Mouse (Mus musculus) lung, adult 18-20 months (tissue): ENCODE measurements at regions not wholly inside any gene's neighbourhood (a gene's known extent, or its start where the extent isn't known, plus 50 kb on each side); places are given as distances from the start of the nearest gene placed in this dataset.
A peak's percentile ranks its signal among the peaks of the same experiment; 100 is the strongest.

Experiments used
- DNase-seq, 2 experiments: peaks; one replicate each; pipeline ENCODE4 v3.0.0; 2022; ENCODE audit warnings: mixed read lengths in 2 of 2

- no peak for DNase-seq
These were observed 54.8 kb downstream of the Tmem30b start for GRCm38 (mm10) chr12:73491370-73491769.

GRCm38 (mm10) chr12:73482858-73483257, 63.3 kb downstream of the Tmem30b start:
- no peak for DNase-seq

DNA sequence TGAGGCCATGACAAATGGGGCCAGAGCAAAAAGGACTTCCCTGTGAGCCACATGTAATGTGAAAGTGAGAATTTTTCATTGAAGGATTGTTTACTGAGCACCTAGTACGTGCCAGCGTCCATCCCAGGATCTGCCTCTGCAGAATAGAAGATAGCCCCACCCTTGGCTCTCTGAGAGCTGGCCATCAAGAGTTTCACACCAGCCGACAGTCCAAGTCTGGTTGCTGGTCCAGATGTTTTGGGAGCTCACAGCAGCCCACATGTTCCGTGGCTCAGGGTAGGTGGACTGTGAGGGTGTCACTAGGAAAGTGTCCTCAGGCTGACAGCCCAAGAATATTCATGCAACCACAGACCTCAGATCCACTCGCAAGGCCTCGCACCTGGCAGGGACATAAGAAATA, 63.9 kb downstream of the Tmem30b start:
- no peak for DNase-seq

- peak in 1 of 2 experiments; percentile 26 for DNase-seq
These were observed 64.5 kb downstream of the Tmem30b start for GRCm38 (mm10) chr12:73481705-73482104.

DNA sequence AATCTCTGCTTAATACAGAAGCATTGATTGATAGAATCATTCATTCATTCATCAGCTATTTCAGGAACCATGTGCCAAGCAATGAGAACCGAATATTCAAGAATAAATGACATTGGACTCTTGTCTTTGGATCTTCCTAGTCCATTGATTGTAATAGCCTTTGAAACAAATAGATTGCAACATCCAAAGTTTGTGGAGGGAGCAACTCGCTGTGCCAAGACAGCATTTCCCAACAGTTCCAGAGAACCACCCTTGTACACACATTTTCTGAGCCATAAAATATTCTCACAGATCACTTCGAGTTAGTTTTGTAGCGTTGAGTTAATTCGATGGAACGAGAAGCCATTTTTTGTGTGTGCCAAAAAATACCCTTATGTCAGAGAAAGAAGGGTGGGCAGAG, 65.0 kb downstream of the Tmem30b start:
- DNase-seq = peak; percentile 24 to 59

DNA sequence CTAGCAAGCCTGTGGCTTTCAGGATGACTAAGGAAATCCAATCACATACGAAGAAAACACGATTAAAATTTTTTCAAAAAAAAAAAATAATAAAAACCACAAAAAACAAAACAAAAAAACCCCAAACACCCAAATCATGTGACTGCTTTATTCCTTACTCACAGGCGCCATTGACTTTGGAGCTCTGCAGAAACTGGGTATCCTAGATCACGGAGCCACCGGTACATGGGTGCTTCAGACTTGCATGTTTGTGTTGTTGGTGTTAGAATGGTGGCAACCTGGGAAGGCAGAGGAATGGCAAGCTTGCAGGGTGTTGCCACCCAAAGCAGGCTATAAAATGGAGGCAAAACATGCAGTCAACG, 65.6 kb downstream of the Tmem30b start:
- DNase-seq = no peak

DNA sequence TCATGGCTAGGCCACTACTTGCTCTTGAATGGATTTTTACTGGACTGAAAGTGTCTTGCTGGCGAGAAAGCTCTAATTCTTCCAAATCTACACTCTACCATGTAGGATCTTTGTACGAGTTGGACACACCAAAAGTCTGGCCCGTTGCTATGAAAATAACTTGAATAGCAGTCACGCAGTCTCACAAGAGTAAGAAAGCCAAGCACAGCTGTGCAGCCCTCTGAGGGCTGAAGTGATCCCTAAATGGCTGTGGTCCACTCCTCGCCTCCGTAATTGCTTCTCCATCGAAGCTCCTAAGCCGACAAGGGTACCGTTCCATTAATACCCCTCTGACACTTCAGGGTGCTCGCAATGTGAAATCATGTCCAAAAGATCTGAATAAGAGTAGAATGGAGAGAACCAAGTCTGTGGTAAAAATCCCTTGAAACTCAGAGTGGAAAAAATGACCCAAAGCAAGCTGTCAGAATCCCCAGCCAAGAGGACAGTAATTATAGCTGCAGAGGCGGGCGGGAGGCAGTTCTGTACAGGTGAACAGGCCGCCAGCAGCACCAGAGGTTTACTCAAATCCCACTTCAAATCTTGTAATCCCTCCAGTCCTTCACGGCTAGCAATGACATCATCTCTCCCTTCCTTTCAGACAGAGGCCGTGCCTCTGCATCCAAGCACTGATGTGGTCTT, 66.1 kb downstream of the Tmem30b start:
- DNase-seq = no peak

DNA sequence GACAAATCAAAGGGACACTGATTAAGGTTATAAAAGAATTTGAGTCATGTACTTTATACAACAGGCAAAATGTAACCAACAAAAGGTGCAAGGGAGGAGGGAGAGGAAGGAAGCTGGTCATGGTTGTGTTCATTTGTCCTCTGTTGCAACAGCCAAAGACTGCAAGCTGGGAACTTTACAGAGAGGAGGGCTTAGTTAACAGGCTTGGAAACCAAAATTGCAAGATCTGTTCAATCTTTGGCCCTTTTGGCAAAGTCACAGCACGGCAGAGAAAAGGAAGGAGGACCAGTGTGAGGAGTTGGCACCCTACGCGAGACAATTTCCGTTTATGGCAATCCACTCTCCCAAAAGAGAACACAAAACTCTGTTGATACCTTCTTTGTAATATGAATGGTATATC, 67.6 kb downstream of the Tmem30b start:
- DNase-seq = peak in 1 of 2 experiments; percentile 16

DNA sequence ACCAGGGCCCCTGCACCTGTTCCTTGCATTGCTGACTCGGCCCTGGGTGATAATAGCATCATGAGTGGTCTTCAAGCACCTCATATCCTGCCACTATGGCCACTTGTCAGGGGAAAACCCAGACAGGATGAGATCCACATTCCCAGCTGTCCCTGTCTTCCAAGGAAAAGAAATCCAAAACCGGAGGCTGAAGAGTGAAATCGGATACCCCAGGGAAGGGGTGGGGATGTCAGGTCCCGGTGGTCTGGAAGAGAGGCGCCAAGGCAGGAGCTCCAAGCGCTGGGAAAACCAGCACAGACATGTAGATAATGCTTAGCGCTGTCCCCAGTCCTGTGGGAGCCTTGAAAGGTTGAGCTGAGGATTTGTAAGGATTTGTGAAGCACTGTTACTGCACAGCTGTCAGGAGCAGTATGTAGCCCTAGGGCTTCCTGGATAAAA, 69.8 kb downstream of the Tmem30b start:
- no peak for DNase-seq

DNA sequence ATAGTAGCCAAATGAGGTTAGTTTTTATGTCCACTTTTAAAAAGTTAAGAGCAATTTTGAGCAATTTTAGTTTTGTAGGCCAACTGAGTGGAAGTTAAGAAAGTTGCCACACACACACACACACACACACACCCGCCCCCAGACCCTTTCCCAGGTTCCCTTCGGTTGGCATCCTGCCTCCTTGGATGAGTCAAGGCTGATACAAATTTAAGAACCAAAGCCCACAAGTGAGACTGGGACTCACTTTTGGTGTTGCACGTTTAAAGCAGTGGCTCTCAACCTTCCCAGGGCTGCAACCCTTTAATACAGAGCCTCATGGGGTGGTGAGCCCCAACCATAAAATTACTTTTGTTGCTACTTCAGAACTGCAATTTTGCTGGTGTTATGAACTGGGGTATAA, 70.4 kb downstream of the Tmem30b start:
- DNase-seq = no peak

DNA sequence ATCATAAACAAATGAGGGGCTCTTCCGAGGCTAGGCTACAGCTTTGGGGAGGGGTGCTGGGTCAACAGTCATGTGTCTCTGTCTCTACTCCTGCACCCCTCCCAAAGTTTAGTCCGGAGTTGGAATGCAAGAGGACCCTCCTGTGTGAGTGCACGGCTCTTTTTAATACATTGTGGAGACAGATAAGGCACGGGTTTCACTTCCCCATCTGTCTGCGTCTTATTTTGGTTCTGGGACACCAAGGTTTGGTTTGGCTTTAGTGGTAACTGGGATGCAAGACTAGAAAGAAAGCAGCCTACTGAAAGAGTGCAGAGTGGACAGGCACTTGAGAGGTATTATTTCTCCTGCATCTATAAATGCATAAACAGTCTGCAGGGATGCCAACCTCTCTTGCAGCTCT, 71.2 kb downstream of the Tmem30b start:
- DNase-seq = no peak

DNA sequence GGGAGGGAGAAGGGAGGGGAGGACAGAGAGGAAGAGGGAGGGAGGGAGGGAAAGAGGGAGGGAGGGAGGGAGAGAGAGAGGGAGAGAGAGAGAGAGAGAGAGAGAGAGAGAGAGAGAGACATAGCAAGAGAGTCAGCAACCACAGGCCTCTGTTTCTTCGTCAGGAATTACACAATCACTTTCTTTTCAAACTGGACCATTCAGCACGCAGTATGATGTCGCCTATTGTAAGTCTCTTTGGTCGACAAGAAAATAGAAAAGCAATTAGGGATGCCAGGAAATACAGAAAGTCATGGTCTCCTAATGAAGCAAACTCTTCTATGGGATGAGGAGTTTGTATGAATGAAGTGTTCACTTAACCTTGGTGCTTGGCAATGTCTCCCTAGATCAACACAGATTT, 73.1 kb downstream of the Tmem30b start:
- no peak for DNase-seq

DNA sequence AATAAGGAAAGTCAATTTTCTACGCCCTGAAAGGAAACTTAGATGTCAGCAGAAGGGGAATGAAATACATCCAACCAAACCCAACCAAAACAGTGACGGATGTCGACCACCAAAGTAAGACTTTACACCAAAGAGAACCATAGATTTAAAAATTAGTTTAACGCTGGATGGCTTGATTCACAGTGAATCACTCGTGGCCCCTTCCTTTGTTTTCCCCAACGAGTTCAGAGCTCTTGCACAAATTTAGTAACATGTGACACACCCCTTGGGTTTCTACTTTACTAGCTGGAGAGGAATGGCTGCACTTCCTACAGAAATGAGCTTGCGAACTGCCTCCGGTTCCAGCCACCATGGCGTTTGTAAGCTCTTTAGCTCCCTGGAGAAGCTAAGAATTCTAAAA, 74.2 kb downstream of the Tmem30b start:
- no peak for DNase-seq

DNA sequence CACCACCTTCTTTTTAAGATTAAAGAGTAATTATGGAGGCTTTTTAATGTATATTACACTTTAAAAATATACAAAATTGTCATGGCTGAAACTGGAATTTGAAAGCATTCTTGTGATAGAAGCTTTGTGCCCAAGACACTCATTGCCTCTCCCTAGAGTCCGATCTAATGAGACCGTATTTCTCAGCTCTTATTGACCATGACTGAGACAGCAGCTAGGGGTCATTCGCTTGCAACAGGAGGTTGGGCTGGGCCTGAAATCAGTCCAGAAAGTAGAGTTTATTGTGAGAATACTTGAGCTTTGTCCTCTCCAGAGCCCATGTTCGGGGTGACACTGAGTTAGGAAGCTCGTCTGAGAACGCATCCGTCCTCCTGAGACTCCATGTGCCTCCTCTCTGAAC, 79.7 kb downstream of the Tmem30b start:
- DNase-seq = no peak

DNA sequence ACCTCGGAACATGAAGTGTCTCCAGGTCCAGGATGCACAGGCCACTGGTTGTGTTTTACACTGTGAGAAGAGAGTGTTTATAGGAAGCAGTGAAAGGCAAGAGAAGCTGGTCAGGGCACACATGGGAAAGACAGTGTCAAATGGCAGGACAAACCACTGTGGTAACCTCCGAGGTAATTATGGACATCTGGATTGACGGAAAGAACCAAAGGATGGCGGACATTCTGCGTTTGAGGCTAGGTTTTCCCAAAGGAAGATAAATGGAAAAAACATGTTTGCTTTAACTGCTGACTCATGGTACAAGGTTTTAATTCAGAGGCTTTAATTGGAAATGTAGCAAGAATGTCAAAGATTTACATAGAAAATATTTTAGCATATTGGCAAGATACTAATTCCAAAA, 80.2 kb downstream of the Tmem30b start:
- no peak for DNase-seq

GRCm38 (mm10) chr12:73464311-73464710, 81.9 kb downstream of the Tmem30b start:
- no peak for DNase-seq

DNA sequence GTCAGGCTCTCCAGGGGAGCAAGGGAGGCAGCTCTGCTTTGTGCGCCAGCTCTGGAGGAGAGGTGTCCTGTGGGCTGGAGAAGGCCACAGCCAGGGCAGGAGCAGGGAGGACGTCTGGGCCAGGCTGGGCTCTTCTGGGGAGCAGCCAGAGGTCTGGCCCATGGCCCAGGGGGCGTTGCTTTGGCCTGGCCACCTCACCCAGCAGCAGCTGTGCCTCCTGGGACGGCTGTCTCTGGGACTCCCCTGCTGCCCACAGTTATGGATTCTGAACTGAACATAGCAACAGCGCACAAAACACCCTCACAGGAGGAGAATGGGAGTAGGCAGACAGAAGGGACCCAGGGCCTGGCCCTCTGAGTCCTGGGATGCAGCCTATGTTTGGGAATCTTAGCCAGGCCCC, 84.1 kb downstream of the Tmem30b start:
- DNase-seq = peak; percentile 39 to 48

GRCm38 (mm10) chr12:73460291-73460761, 85.9 kb downstream of the Tmem30b start:
- no peak for DNase-seq

DNA sequence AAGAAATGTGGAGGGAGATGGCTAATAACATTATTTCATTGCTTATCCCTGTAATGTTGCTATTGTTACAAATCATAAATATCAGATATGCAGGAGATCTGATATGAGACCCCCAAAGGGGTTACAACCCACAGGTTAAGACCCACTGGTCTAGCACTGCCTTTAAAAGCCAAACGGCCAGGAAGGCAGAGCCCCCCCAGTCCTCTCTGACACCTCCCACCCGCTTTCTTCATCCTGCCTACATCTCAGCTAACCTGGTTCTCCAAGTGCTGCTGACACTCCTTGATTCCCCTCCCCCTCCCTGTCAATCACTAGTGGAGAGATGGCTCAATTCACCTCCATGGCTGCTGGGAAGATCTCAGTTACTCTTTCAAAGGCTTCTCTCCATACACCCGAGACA, 94.9 kb downstream of the Tmem30b start:
- no peak for DNase-seq

DNA sequence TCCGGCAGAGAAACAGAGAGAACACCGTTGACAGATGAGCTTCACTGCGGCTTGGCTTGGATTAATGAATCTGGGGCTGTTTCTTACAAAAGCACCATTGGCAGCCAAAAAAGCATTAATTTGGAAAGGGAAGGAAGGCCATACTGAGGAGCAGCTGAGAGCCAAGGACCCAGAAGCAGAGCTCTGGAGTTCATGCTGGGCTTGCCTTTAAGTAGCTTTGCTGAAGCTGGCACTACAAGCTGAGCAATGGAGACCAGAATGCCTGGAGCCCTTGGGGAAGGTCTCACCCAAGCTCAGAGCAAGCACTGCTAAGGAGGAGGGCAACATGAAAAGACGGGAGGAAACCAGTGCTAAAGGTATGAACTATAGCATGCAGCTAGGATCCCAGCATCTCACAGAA, 95.7 kb downstream of the Tmem30b start:
- no peak for DNase-seq

DNA sequence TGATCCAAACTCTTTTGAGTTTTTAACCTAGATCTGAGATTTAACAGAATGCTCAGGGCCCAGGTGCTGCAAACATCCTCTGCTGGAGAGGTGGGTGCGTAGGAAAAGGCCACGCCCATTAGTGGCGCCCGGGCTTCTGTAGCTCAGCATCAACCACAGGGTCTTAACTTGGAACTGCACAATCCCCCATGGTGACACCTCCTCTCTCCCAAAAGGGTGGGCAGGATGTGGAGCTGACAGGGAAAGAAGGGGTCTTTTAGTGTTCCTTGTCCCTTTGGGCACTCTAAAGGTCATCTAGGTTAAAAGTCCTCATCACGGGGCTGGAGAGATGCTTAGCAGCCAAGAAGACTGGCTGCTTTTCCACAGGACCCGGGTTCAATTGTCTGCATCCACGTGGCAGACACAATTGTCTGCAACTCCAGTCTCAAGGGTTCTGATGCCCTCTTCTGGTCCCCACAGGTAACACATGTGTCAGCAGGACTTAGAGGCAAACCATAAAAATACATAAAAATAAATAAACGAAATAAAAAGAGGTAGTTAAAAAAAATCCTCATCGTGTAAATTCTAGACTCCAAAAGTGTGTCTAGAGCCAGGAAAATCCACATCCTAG, 96.2 kb downstream of the Tmem30b start:
- peak in 1 of 2 experiments; percentile 47 for DNase-seq

DNA sequence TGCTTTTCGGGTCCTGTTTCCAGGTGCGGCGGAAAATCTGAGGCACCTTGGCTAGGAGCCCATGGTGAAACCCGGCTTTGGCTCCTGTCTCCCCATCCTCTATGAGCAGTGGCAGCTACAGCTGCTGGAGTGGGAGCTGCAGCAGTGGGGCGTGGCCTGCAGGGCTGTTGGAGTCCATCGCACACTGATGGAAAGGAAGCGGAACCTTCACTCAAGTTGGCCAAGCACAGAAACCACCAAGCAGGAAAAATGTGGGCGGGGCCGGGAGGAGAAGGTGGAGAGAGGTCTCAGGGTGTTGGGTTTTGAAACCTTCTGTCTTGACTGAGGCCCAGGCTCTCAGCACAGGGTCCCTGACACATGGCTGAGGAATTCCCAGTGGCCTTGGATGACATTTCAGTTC, 97.1 kb downstream of the Tmem30b start:
- peak; percentile 75 to 81 for DNase-seq

- peak in 1 of 2 experiments; percentile 23 for DNase-seq
These were observed 97.7 kb downstream of the Tmem30b start for GRCm38 (mm10) chr12:73448388-73448965.

DNA sequence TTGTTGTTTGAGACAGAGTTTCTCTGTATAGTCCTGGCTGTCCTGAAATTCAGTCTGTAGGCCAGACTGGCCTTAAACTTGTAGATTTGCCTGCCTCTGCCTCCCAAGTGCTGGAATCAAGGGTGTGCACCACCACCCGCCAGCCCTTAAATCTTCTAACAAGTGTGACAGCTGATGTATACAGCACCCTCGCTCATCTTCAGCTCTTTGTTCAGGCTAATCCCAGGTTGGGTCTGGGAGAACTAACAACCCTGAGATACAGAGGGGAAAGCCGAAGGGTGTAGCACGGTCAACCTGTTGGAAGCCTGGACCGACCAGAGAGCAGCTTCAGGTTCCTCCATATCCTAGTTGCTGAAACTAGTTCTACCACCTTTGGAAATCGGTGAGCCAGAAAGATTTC, 99.0 kb downstream of the Tmem30b start:
- no peak for DNase-seq
